Mouse (Mus musculus) mature B cell (primary cell): ENCODE results near the gene Lbhd1.
"Not testable (repeated sequence)": the region's sequence is repeated elsewhere in the genome, so short reads cannot be mapped to it uniquely, and the experiment has no call there.

Experiments used
- in situ Hi-C: fragments of 300-500 bp; cut with MboI; formaldehyde crosslinking; loops from 2 replicates; pipeline ENCODE4 v1.14.3; 2019

Lbhd1 gene

DNA sequence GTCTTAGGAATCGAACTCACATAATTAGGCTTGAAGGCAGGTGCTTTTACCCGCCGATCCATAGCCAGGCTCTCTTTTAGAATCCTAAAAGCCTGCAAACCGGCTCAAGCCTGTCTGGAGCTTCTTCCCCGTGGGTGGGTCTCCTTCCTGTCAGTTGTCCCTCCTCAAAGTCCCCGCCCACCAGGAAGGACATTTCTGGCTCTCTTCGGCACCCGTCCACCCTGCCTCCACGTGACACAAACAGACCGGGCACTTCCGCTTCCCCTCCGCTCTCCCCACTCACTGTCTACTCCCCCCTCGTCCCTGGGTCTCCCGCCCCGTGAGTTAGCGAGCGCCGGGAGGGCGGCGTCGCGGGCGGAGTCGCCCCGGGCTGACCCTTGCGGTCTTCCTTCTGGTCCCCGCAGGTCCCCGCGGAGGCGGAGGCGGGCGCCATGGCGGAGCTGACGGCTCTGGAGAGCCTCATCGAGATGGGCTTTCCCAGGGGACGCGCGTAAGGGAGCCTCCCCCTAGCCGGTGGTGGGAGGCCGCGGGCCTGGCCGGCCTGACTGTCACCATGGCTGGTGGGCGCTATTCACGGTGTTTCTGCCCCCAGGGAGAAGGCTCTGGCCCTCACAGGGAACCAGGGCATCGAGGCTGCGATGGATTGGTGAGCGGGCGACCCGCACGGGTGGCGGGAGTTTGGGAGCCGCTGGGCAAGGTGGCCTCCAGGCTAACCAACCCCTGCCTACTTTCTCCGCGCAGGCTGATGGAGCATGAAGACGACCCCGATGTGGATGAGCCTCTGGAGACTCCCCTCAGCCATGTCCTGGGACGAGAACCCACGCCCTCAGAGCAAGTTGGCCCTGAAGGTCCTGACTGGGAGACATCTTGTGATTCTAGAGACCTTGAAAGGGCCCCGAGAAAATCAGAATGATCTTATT is 12.0 kb upstream of the Lbhd1 start, which contains the start of gene Ubxn1:
Ubxn1 (plus strand) TSS at position 230 of the 920 bp plus-strand sequence.
- in situ Hi-C loops, result no loop called here

GRCm38 (mm10) chr19:8872266-8872840 is 11.2 kb upstream of the Lbhd1 start:
- in situ Hi-C loops, result no loop called here

DNA sequence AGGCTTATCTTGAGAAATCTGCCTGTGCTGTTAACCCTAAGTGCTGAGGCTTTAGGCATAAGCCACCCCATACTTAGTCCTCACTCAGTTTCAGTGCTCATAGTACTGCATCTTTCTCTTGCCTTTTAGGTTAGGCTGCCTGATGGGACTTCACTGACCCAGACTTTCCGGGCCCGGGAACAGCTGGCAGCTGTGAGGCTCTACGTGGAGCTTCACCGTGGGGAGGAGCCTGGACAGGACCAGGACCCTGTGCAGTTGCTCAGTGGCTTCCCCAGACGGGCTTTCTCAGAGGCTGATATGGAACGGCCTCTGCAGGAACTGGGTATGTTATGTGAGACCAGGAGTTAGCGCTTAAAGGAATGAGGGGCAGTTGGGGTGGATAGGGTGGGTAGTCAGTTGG is 8.5 kb upstream of the Lbhd1 start:
- in situ Hi-C loops, result no loop called here

DNA sequence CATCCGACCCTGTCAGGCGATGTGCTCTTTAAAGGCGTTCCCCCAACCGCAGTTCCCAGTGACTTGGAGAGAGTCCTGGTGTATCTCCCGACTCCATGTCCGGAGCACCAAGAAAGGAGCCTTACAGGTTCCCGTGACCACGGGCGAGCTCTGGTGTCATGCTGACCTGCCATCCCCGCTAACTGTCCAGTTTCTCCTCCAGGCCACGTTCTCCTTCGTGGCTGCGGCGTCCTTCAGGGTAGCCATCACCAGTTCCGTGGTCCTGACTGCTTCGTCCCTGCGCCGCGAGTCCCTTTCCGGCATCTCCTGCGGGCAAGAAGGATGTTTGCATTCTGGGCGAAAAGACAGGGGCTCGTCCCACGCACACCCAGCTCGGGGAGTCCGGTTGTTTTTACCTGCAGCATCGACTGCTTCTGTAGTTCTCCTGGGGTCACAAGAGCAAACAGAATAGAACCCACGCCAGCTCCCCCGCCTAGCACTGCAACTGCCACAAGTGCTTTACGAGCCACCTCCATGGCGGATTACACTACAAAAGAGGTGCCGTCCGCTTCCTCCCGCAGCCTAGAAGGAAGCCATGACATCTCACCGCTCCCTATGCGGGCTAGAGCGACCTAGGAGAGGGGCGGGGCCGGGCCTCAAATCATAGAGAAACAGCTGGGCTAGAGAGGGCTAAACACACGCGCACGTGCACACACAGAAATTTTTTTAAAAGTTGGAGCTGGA is 3.1 kb upstream of the Lbhd1 start, which contains the start of gene Uqcc3:
Uqcc3 (minus strand) TSS at position 613 of the 723 bp plus-strand sequence.
- in situ Hi-C loops, result no loop called here

DNA sequence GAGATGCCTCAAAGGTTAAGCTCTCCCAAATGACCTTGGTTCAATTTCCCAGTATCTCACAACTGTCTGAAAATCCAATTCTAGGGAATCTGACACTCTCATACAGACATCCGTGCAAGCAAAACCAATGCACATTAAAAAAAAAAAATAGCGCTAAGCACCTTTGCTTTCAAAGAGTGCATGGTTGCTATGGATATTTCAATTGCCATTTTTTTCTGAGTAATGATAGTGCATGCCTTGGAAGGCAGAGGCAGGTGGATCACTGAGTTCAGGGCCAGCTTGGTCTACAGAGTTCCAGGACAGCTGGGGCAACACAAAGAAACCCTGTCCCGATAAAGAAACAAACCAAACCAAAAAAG is 2.5 kb upstream of the Lbhd1 start:
- in situ Hi-C loops, result no loop called here

DNA sequence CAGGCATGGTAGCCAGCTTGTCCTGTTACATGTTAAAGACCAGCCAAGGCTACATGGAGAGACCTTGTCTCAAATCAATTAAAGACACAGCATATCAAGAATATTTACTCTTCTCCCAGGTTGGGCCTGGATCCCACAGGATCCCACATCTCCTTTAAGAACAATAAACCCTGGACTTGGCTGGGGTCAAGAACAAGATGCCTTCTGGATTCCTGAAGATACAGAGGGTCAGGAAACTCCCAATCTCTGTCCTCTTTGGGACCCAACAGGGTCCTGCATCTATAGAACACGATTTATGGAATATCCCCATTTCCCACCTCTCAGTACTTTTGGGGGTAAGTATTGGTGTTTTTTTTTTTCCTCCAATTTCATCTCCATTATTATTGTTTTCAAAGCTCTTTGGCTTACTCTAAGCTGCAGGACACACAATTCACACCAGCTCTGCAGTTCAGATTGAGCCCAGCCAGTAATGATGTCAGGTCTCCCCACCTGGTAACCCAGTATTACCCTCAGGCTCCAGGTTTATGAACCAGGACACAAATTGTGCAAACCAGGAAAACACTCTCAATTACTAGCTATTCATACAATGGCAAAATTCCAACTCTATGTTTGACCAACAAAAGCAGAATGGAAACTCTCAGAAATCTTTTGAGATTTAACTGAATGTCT is 3.5 kb downstream of the Lbhd1 start:
- in situ Hi-C loops, result no loop called here

- in situ Hi-C loops, result no loop called here
Measured at GRCm38 (mm10) chr19:8887585-8888463, 4.3 kb downstream of the Lbhd1 start.

- in situ Hi-C loops, result no loop called here
Measured at GRCm38 (mm10) chr19:8888511-8889385, 5.2 kb downstream of the Lbhd1 start, which contains the start of the genes 1810009A15Rik and Gm49416. 1810009A15Rik (plus strand) TSS chr19:8888853. Gm49416 (plus strand) TSS chr19:8888926.

DNA sequence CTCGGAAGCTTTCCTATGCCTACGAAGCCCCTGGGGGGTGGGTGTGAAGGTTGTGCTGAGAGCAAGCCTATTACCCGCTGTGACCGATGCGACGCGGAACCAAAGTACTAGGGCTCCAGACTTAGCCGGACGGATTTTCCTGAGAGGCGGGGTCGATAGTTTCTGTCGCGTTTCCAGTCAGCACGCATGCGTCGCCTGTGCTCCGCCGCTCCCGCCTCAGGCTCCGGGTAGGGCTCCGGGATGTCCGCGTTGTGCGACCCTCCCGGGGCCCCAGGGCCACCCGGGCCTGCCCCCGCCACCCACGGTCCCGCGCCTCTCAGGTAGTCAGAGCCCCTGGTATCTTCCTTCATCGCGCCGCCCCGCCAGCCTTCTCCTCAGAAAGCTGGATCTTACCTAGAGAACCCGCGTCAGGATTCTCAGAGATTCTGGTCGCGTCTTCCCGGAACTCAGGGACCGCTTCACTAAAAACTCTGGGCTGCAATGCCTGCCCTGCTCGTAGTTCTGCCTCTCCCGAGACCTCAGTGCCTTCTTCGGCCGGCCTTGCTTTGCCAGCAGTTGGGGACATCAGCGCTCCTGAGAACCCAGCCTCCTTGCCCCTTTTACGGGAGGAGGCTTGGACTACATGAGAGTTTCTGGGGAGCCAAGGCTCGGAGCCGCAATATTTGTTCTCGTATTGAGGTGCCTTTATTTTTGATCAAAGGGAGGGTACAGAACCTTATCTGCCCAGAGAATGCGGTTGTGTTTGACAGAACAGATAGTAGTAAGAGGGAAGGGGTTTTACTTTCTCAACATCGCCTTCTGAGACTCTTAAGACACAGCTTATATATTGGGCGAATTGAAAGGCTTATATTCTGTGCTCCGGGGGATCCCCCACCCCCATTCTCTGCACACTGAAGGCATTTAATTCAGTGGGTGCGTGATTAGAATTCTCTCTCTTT is 9.6 kb downstream of the Lbhd1 start, which contains the start of gene Ints5:
Ints5 (plus strand) TSS at position 177 of the 938 bp plus-strand sequence.
- in situ Hi-C loops, result no loop called here

- in situ Hi-C loops, result no loop called here
Measured at GRCm38 (mm10) chr19:8895397-8895960, 11.9 kb downstream of the Lbhd1 start.

DNA sequence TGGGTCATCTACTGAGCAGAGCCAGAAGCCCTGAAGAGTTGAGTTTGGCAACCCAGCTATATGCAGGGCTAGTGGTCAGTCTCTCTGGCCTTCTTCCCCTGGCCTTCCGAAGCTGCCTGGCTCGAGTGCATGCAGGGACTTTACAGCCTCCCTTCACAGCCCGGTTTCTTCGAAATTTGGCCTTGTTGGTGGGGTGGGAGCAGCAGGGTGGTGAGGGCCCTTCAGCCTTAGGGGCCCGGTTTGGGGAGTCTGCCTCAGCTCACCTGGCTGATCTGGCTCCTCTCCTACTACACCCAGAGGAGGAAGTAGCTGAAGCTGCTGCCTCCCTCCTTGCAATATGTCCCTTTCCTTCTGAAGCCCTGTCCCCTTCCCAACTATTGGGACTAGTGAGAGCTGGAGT is 12.7 kb downstream of the Lbhd1 start:
- in situ Hi-C loops, result not testable (repeated sequence)

GRCm38 (mm10) chr19:8897211-8897864 is 13.8 kb downstream of the Lbhd1 start:
- in situ Hi-C loops, result not testable (repeated sequence)

- in situ Hi-C loops, result no loop called here
Measured at GRCm38 (mm10) chr19:8897865-8898495, 14.4 kb downstream of the Lbhd1 start, which contains the start of gene Ganab. Ganab (plus strand) TSS chr19:8898071.

- in situ Hi-C loops, result no loop called here
Measured at GRCm38 (mm10) chr19:8898576-8898975, 15.0 kb downstream of the Lbhd1 start.

GRCm38 (mm10) chr19:8899079-8899478 is 15.5 kb downstream of the Lbhd1 start:
- in situ Hi-C loops, result no loop called here

DNA sequence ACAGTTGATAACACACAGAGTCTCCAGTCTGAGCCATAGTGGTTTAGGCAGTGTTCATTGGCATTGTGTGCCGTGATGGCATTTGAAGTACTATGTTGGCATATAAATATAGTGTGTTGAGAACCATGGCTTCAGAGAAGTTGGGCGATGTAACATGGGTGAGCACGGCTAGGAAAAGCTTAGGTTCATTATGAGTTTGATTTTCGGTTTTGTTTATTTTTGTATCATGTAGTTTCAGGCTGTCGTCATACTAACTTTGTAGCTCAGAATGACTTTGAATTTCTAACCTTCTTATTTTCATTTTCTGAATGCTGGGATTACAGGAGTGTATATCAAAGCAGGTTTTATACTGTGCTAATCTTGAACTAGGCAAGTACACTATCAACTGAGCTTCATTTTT is 19.9 kb downstream of the Lbhd1 start:
- in situ Hi-C loops, result no loop called here

DNA sequence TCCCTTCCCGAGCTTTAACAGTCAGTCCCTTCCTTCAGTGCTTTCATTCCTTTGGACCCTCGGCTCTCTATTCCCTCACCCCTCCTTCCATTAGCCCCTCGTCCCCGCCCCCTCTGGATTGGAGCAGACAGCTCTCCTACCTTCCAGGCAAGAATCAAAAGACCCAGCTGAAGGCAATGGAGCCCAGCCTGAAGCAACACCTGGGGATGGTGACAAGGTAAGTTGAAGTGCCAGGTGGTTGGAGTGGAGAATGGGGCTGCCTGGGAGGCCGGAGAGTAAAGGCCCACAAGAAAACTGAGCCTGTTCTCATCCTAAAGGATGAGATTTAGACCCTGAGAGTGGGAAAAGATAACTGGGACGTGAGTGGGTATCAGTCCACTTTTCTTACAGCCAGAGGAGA is 25.0 kb downstream of the Lbhd1 start:
- in situ Hi-C loops, result no loop called here
